Mouse (Mus musculus) midbrain, embryonic 10.5 days (tissue): ENCODE results near the gene Mpp6. TPM values are rescaled to one million over a fixed set of nuclear protein-coding genes. Genes with fewer than 3 reads are reported as not detected.

Experiments used
- DNase-seq: peaks from one replicate; pipeline ENCODE4 v3.0.0-alpha.2; 2017; ENCODE audit warnings: low spot score
- H3K27ac ChIP-seq: fragments of 300-500 bp; sonication (generic); replicated peaks from 2 replicates; pipeline ENCODE4 v1.5.1; 2016; ENCODE audit warnings: mild to moderate bottlenecking
- H3K27me3 ChIP-seq: fragments of 300-500 bp; sonication (generic); 2 replicates; pipeline ENCODE4 v1.6.1; 2016; ENCODE audit warnings: low read depth, mild to moderate bottlenecking; ENCODE audit not compliant: poor library complexity, severe bottlenecking
- H3K36me3 ChIP-seq: fragments of 300-500 bp; sonication (generic); 2 replicates; pipeline ENCODE4 v1.6.1; 2016; ENCODE audit warnings: mild to moderate bottlenecking, moderate library complexity
- H3K4me1 ChIP-seq: fragments of 300-500 bp; sonication (generic); 2 replicates; pipeline ENCODE4 v1.6.1; 2016
- H3K4me3 ChIP-seq: fragments of 300-500 bp; sonication (generic); 2 replicates; pipeline ENCODE4 v1.5.1; 2016; ENCODE audit warnings: mild to moderate bottlenecking, moderate library complexity
- H3K9me3 ChIP-seq: fragments of 300-500 bp; sonication (generic); replicated peaks from 2 replicates; pipeline ENCODE4 v1.6.1; 2016; ENCODE audit warnings: mild to moderate bottlenecking
- WGBS: fragments of 180-500 bp; shearing (Covaris S2); methylation state at CpG from one replicate; pipeline ENCODE4 v1.1.7; 2016; 5-methylcytosine and 5-hydroxymethylcytosine counted together
- polyA plus RNA-seq: library from polyadenylated mRNA; unstranded; fragments of >200 nt; fragmentation: Nextera tagmentation; extraction: Ambion mirVana; gene quantifications from 2 replicates; pipeline ENCODE4 v1.2.1, GENCODE M21; 2016

The Mpp6 gene
- polyA plus RNA-seq, 1 experiment from 2014 or later = 63.9 TPM

- no peaks in the 10 kb centered on the region for H3K36me3 ChIP-seq
- H3K4me1 ChIP-seq = no peaks in the 10 kb centered on the region
- H3K27me3 ChIP-seq = no peaks in the 10 kb centered on the region
- no peak overlapping the region for H3K27ac ChIP-seq
- no peaks in the 10 kb centered on the region for H3K9me3 ChIP-seq
- 83% methylated on average over 5 of the region's 5 CpGs for WGBS
- H3K4me3 ChIP-seq = no peak overlapping the region
- DNase-seq = no peak
These were observed 130.4 kb downstream of the Mpp6 start for GRCm38 (mm10) chr6:50240437-50240836.

- Histone ChIP-seq H3K27me3 (no peaks in the 10 kb centered on the region), H3K9me3 (no peaks in the 10 kb centered on the region), H3K36me3 (no peaks in the 10 kb centered on the region), H3K4me3 (no peak overlapping the region), H3K27ac (no peak overlapping the region), H3K4me1 (no peaks in the 10 kb centered on the region)
- 92% methylated on average over 4 of the region's 4 CpGs for WGBS
- no peak for DNase-seq
These were observed 134.1 kb downstream of the Mpp6 start for GRCm38 (mm10) chr6:50244126-50244525.

- Histone ChIP-seq H3K27ac (no peak overlapping the region), H3K36me3 (no peaks in the 10 kb centered on the region), H3K4me1 (no peaks in the 10 kb centered on the region), H3K4me3 (no peak overlapping the region), H3K9me3 (no peaks in the 10 kb centered on the region), H3K27me3 (no peaks in the 10 kb centered on the region)
- no peak for DNase-seq
- WGBS = 86% methylated on average over 4 of the region's 4 CpGs
These were observed 134.9 kb downstream of the Mpp6 start for GRCm38 (mm10) chr6:50244967-50245366.

GRCm38 (mm10) chr6:50247356-50247755 is 137.3 kb downstream of the Mpp6 start:
- 83% methylated on average over 2 of the region's 2 CpGs for WGBS
- Histone ChIP-seq H3K27me3 (no peaks in the 10 kb centered on the region), H3K4me1 (no peaks in the 10 kb centered on the region), H3K27ac (no peak overlapping the region), H3K36me3 (no peaks in the 10 kb centered on the region), H3K4me3 (no peak overlapping the region), H3K9me3 (no peaks in the 10 kb centered on the region)
- no peak for DNase-seq

GRCm38 (mm10) chr6:50247791-50248190 is 137.8 kb downstream of the Mpp6 start:
- H3K27ac ChIP-seq = no peak overlapping the region

More at GRCm38 (mm10) chr6:50247791-50248190, 137.8 kb downstream of the Mpp6 start:
- no peak overlapping the region for H3K4me3 ChIP-seq
- 95% methylated on average over 4 of the region's 4 CpGs for WGBS
- H3K9me3 ChIP-seq = no peaks in the 10 kb centered on the region
- no peaks in the 10 kb centered on the region for H3K4me1 ChIP-seq
- no peaks in the 10 kb centered on the region for H3K36me3 ChIP-seq
- no peaks in the 10 kb centered on the region for H3K27me3 ChIP-seq
- no peak for DNase-seq

Other genes starting within 250 kb of the Mpp6 start
- gene Gsdme, start 153.6 kb downstream of the Mpp6 start, polyA plus RNA-seq = 52.9 and 56.6 TPM in 2 replicates